Comparison of ENCODE assay signal across 18 mouse cellular contexts in the genomic region with DNA sequence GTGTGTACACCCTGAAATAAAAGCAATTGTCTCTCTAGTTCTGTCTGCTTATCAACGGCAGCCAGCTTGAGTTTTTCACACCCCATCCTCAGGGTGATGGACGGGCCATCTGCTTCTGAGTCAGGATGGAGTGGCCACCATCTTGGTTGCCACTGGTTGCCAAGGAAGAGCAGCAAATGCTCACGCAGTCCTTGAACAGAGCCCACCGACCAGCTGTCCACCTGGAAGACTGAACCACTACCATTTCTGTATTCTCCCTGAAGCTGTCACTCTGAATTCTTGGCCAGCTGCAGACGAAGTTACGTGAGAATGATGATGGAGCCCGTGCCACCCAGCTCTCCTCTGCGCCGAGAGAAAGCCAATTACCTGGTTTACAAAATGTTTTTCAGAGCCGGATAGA.
DNase-seq lines count a peak whose midpoint lies in the region; ATAC-seq and TF ChIP-seq lines count a peak whose summit lies in the region.
"Had no signal": no experiment of that assay in that cellular context is flagged by ENCODE, and none has a peak within 500 bp of the region (broad histone marks: within the 10 kb centered on the region; RNA-seq: fewer than 3 reads in every experiment).

No protein-coding gene starts in this region.

- no peak overlapping the region for H3K4me2 ChIP-seq in hindbrain, postnatal 0 days (ENCODE audit: low read depth, low read length)
- H3K4me2 ChIP-seq in hindbrain, embryonic 14.5 days (replicated peaks): no peak overlapping the region
- no peak overlapping the region for H3K4me2 ChIP-seq in forebrain, postnatal 0 days (ENCODE audit: low read depth)
- H3K4me2 ChIP-seq: heart, embryonic 12.5 days; limb, embryonic 15.5 days; neural tube, embryonic 13.5 days had no signal

- WGBS in hindbrain, postnatal 0 days: 62% methylated on average over 10 of the region's 10 CpGs
- 75% methylated on average over 10 of the region's 10 CpGs for whole genome bisulfite sequencing in hindbrain, embryonic 14.5 days
- 47% methylated on average over 10 of the region's 10 CpGs for WGBS in forebrain, postnatal 0 days

- H3K27ac ChIP-seq in hindbrain, postnatal 0 days: peak overlapping the region; percentile 16; the same call in 1 of the 2 replicates
- no peak overlapping the region; the same call in 1 of the 2 replicates for H3K27ac ChIP-seq in hindbrain, embryonic 14.5 days
- no peak overlapping the region for H3K27ac ChIP-seq in forebrain, postnatal 0 days (ENCODE audit: low read depth, low read length)
- H3K27ac ChIP-seq: limb, embryonic 15.5 days; macrophage; neural tube, embryonic 13.5 days had no signal

- no peak overlapping the region for H3K9ac ChIP-seq in hindbrain, postnatal 0 days (replicated peaks; ENCODE audit: low read length)
- H3K9ac ChIP-seq in hindbrain, embryonic 14.5 days: no peak overlapping the region
- no peak overlapping the region for H3K9ac ChIP-seq in forebrain, postnatal 0 days
- H3K9ac ChIP-seq: heart, embryonic 12.5 days; limb, embryonic 15.5 days; neural tube, embryonic 13.5 days had no signal

- no peak for TF ChIP-seq CTCF in hindbrain, postnatal 0 days (IDR thresholded peaks at IDR 0.05; ENCODE audit: low read depth)
- TF ChIP-seq CTCF in forebrain, postnatal 0 days (IDR thresholded peaks at IDR 0.05; ENCODE audit: low read depth): no peak

- no peak overlapping the region for H3K4me3 ChIP-seq in hindbrain, postnatal 0 days (ENCODE audit: low read length)
- H3K4me3 ChIP-seq in hindbrain, embryonic 14.5 days (replicated peaks; ENCODE audit: low read length): no peak overlapping the region
- H3K4me3 ChIP-seq in forebrain, postnatal 0 days (ENCODE audit: low read depth, low read length): no peak overlapping the region
- H3K4me3 ChIP-seq: heart, embryonic 12.5 days; limb, embryonic 15.5 days; neural tube, embryonic 13.5 days had no signal

- H3K36me3 ChIP-seq in hindbrain, postnatal 0 days (ENCODE audit: insufficient read depth, low read length): no peaks in the 10 kb centered on the region
- no peaks in the 10 kb centered on the region for H3K36me3 ChIP-seq in hindbrain, embryonic 14.5 days (replicated peaks; ENCODE audit: control insufficient read depth, insufficient read depth)
- H3K36me3 ChIP-seq in forebrain, postnatal 0 days (ENCODE audit: insufficient read depth): no peaks in the 10 kb centered on the region
- H3K36me3 ChIP-seq: heart, embryonic 12.5 days; limb, embryonic 15.5 days; neural tube, embryonic 13.5 days had no signal

- no peaks in the 10 kb centered on the region for H3K27me3 ChIP-seq in hindbrain, postnatal 0 days (ENCODE audit: insufficient read depth, low read length)
- no peaks in the 10 kb centered on the region for H3K27me3 ChIP-seq in hindbrain, embryonic 14.5 days (ENCODE audit: control insufficient read depth, insufficient read depth, low read length)
- H3K27me3 ChIP-seq in forebrain, postnatal 0 days (ENCODE audit: insufficient read depth, low read length): no peaks in the 10 kb centered on the region
- H3K27me3 ChIP-seq: limb, embryonic 15.5 days; neural tube, embryonic 13.5 days had no signal

- H3K9me3 ChIP-seq in hindbrain, postnatal 0 days (ENCODE audit: low read length): no peaks in the 10 kb centered on the region
- H3K9me3 ChIP-seq in hindbrain, embryonic 14.5 days (ENCODE audit: control insufficient read depth, low read length): no peaks in the 10 kb centered on the region
- no peaks in the 10 kb centered on the region for H3K9me3 ChIP-seq in forebrain, postnatal 0 days (ENCODE audit: low read length)
- H3K9me3 ChIP-seq: limb, embryonic 15.5 days; neural tube, embryonic 13.5 days had no signal

- H3K4me1 ChIP-seq in hindbrain, postnatal 0 days (ENCODE audit: insufficient read depth, low read length): peaks cover 7% of the 10 kb centered on the region
- peaks cover 8% of the 10 kb centered on the region; the same call in 1 of the 2 replicates for H3K4me1 ChIP-seq in hindbrain, embryonic 14.5 days (replicated peaks; ENCODE audit: control insufficient read depth, insufficient read depth, low read length)
- no peaks in the 10 kb centered on the region; the same call in 1 of the 2 replicates for H3K4me1 ChIP-seq in forebrain, postnatal 0 days (ENCODE audit: insufficient read depth)

- DNase-seq in hindbrain, postnatal 0 days (ENCODE audit: low spot score): no peak
- no peak for DNase-seq in hindbrain, embryonic 14.5 days (ENCODE audit: low spot score)
- DNase-seq in forebrain, postnatal 0 days: peak; percentile 81
- peak; percentile 79 for DNase-seq in layer of hippocampus, adult 9-11 months
- DNase-seq in right cerebral cortex, postnatal 36 days (ENCODE audit: low spot score in 2 of 2): peak; percentile 41 to 56
- no peak for DNase-seq in heart, adult 11 months
- DNase-seq: cerebellum, adult 9-10 months; gastrocnemius, postnatal 25 days; heart, postnatal 4 days; kidney, adult 9 months; lung, adult 2 months; retina, postnatal 1 day; thymus, adult 2 months had no signal

- ATAC-seq in hindbrain, postnatal 0 days: peak; percentile 30; the same call in 1 of the 2 replicates
- ATAC-seq in hindbrain, embryonic 14.5 days (ENCODE audit: low FRiP score): no peak
- ATAC-seq in forebrain, postnatal 0 days: peak; percentile 88
- no peak for ATAC-seq in inflammation-experienced regulatory T-cells, adult 6 months

Comparison
In these comparisons a context has a peak if more than half of its experiments do, and no peak if none do; other contexts are left out.
1. ATAC-seq: peak in hindbrain, postnatal 0 days (single experiment) and forebrain, postnatal 0 days (single experiment); none in hindbrain, embryonic 14.5 days (single experiment) and inflammation-experienced regulatory T-cells, adult 6 months (single experiment).
2. DNase-seq: peak in forebrain, postnatal 0 days (single experiment), layer of hippocampus, adult 9-11 months (single experiment) and right cerebral cortex, postnatal 36 days (2 of 2); none in hindbrain, postnatal 0 days (single experiment), hindbrain, embryonic 14.5 days (single experiment) and heart, adult 11 months (single experiment).